Mouse (Mus musculus) megakaryocyte, adult 5-6 weeks (primary cell): ENCODE results near the gene Olfr963. TPM values are rescaled to one million over a fixed set of nuclear protein-coding genes. Genes with fewer than 3 reads are reported as not detected.
"Not testable (repeated sequence)": the region's sequence is repeated elsewhere in the genome, so short reads cannot be mapped to it uniquely, and the experiment has no call there.

Source experiments
- ATAC-seq: 2 replicates; pipeline ENCODE4 v1.8.0; 2016; ENCODE audit warnings: mild to moderate bottlenecking, inconsistent platforms; ENCODE audit not compliant: poor library complexity, severe bottlenecking
- total RNA-seq, 2 experiments: library from RNA; stranded (forward) in 1 of 2; stranded (reverse) in 1 of 2; fragments of 153-499, 151-499 nt in 1 of 2; fragments of 221-1000, 200-1000 nt in 1 of 2; gene quantifications; 2 replicates each; pipeline versions ENCODE4 v1.2.3 to v1.2.4; 2015 to 2017

Gene Olfr963
- not detected in 2 replicates for total RNA-seq (2015)
- not detected in 2 replicates for total RNA-seq (2017)

GRCm38 (mm10) chr9:39666905-39667304, at the start of gene Olfr963:
Gene Olfr963, plus strand, starts transcription at chr9:39667205.
- no peak for ATAC-seq

GRCm38 (mm10) chr9:39621073-39621472, 45.9 kb upstream of the Olfr963 start, which contains the start of gene Olfr960:
Gene Olfr960, plus strand, starts transcription at chr9:39621373.
- ATAC-seq: no peak

GRCm38 (mm10) chr9:39623783-39624182, 43.2 kb upstream of the Olfr963 start:
- peak; percentile 94 for ATAC-seq

GRCm38 (mm10) chr9:39624711-39625110, 42.3 kb upstream of the Olfr963 start:
- ATAC-seq: no peak

GRCm38 (mm10) chr9:39629069-39629468, 37.9 kb upstream of the Olfr963 start:
- peak; percentile 87 for ATAC-seq

GRCm38 (mm10) chr9:39633913-39634594, 33.0 kb upstream of the Olfr963 start:
- ATAC-seq: peak; percentile 75

- ATAC-seq: peak; percentile 58; the same call in 1 of the 2 replicates
Observed at GRCm38 (mm10) chr9:39644785-39645184, 22.2 kb upstream of the Olfr963 start, which contains the start of gene Olfr961. Gene Olfr961, plus strand, starts transcription at chr9:39645085.

GRCm38 (mm10) chr9:39647382-39647781, 19.6 kb upstream of the Olfr963 start:
- ATAC-seq: peak; percentile 93

- no peak for ATAC-seq
Observed at GRCm38 (mm10) chr9:39654756-39655396, 12.1 kb upstream of the Olfr963 start.

- peak; percentile 62; the same call in 1 of the 2 replicates for ATAC-seq
Observed at GRCm38 (mm10) chr9:39669723-39670122, 2.7 kb downstream of the Olfr963 start.

- ATAC-seq: peak; percentile 89
Observed at GRCm38 (mm10) chr9:39674820-39675219, 7.8 kb downstream of the Olfr963 start.

GRCm38 (mm10) chr9:39678557-39678956, 11.6 kb downstream of the Olfr963 start:
- peak; percentile 51 for ATAC-seq

GRCm38 (mm10) chr9:39679280-39679679, 12.3 kb downstream of the Olfr963 start:
- peak; percentile 45 for ATAC-seq

- not testable (repeated sequence) for ATAC-seq
Observed at GRCm38 (mm10) chr9:39701123-39701522, 34.1 kb downstream of the Olfr963 start.

- no peak for ATAC-seq
Observed at GRCm38 (mm10) chr9:39707017-39707416, 40.0 kb downstream of the Olfr963 start, which contains the start of gene Olfr149. Gene Olfr149, minus strand, starts transcription at chr9:39707117.

- no peak for ATAC-seq
Observed at GRCm38 (mm10) chr9:39708958-39709357, 42.0 kb downstream of the Olfr963 start.

- ATAC-seq: no peak
Observed at GRCm38 (mm10) chr9:39711053-39711452, 44.0 kb downstream of the Olfr963 start, which contains the start of gene Olfr965. Gene Olfr965, plus strand, starts transcription at chr9:39711353.

Other genes with a start within 250 kb of the Olfr963 start
- not detected in 2 replicates for gene Olfr952, start 240.1 kb upstream of the Olfr963 start, total RNA-seq (2015)
- gene Olfr952, start 240.1 kb upstream of the Olfr963 start, total RNA-seq (2017): not detected in 2 replicates
- not detected in 2 replicates for gene Olfr954, start 210.5 kb upstream of the Olfr963 start, total RNA-seq (2015)
- gene Olfr954, start 210.5 kb upstream of the Olfr963 start, total RNA-seq (2017): not detected in 2 replicates
- not detected in 2 replicates for gene Olfr955, start 195.3 kb upstream of the Olfr963 start, total RNA-seq (2015)
- not detected in 2 replicates for gene Olfr955, start 195.3 kb upstream of the Olfr963 start, total RNA-seq (2017)
- not detected in 2 replicates for gene Olfr44, start 173.2 kb upstream of the Olfr963 start, total RNA-seq (2015)
- not detected in 2 replicates for gene Olfr44, start 173.2 kb upstream of the Olfr963 start, total RNA-seq (2017)
- not detected in 2 replicates for gene Olfr957, start 151.4 kb upstream of the Olfr963 start, total RNA-seq (2015)
- gene Olfr957, start 151.4 kb upstream of the Olfr963 start, total RNA-seq (2017): not detected in 2 replicates
- not detected in 2 replicates for gene Olfr958, start 113.2 kb upstream of the Olfr963 start, total RNA-seq (2015)
- gene Olfr958, start 113.2 kb upstream of the Olfr963 start, total RNA-seq (2017): not detected in 2 replicates
- gene Olfr959, start 91.6 kb upstream of the Olfr963 start, total RNA-seq (2015): not detected in 2 replicates
- gene Olfr959, start 91.6 kb upstream of the Olfr963 start, total RNA-seq (2017): not detected in 2 replicates
- 0.14 and 0.74 TPM in 2 replicates for gene AW551984, start 62.8 kb upstream of the Olfr963 start, total RNA-seq (2015)
- 0.11 and 0.37 TPM in 2 replicates for gene AW551984, start 62.8 kb upstream of the Olfr963 start, total RNA-seq (2017)
- gene Olfr148, start 56.5 kb upstream of the Olfr963 start, total RNA-seq (2015): not detected in 2 replicates
- gene Olfr148, start 56.5 kb upstream of the Olfr963 start, total RNA-seq (2017): not detected in 2 replicates
- gene Olfr960, start 45.8 kb upstream of the Olfr963 start, total RNA-seq (2015): not detected in 2 replicates
- not detected in 2 replicates for gene Olfr960, start 45.8 kb upstream of the Olfr963 start, total RNA-seq (2017)
- 0.13 TPM in 1 of 2 replicates, not detected in the other for gene Olfr961, start 22.1 kb upstream of the Olfr963 start, total RNA-seq (2015)
- gene Olfr961, start 22.1 kb upstream of the Olfr963 start, total RNA-seq (2017): not detected in 2 replicates
- not detected in 2 replicates for gene Olfr149, start 39.9 kb downstream of the Olfr963 start, total RNA-seq (2015)
- not detected in 2 replicates for gene Olfr149, start 39.9 kb downstream of the Olfr963 start, total RNA-seq (2017)
- gene Olfr965, start 44.1 kb downstream of the Olfr963 start, total RNA-seq (2015): not detected in 2 replicates
- gene Olfr965, start 44.1 kb downstream of the Olfr963 start, total RNA-seq (2017): 1.5 TPM in 1 of 2 replicates, not detected in the other
- gene Olfr150, start 63.8 kb downstream of the Olfr963 start, total RNA-seq (2015): not detected in 2 replicates
- not detected in 2 replicates for gene Olfr150, start 63.8 kb downstream of the Olfr963 start, total RNA-seq (2017)
- gene Olfr967, start 79.0 kb downstream of the Olfr963 start, total RNA-seq (2015): not detected in 2 replicates
- not detected in 2 replicates for gene Olfr967, start 79.0 kb downstream of the Olfr963 start, total RNA-seq (2017)
- not detected in 2 replicates for gene Olfr968, start 116.0 kb downstream of the Olfr963 start, total RNA-seq (2015)
- not detected in 2 replicates for gene Olfr968, start 116.0 kb downstream of the Olfr963 start, total RNA-seq (2017)
- not detected in 2 replicates for gene Olfr969, start 123.7 kb downstream of the Olfr963 start, total RNA-seq (2015)
- not detected in 2 replicates for gene Olfr969, start 123.7 kb downstream of the Olfr963 start, total RNA-seq (2017)
- gene Olfr970, start 141.7 kb downstream of the Olfr963 start, total RNA-seq (2015): not detected in 2 replicates
- not detected in 2 replicates for gene Olfr970, start 141.7 kb downstream of the Olfr963 start, total RNA-seq (2017)
- gene Olfr971, start 169.7 kb downstream of the Olfr963 start, total RNA-seq (2015): not detected in 2 replicates
- gene Olfr971, start 169.7 kb downstream of the Olfr963 start, total RNA-seq (2017): not detected in 2 replicates
- not detected in 2 replicates for gene Olfr972, start 199.2 kb downstream of the Olfr963 start, total RNA-seq (2015)
- gene Olfr972, start 199.2 kb downstream of the Olfr963 start, total RNA-seq (2017): not detected in 2 replicates
- not detected in 2 replicates for gene Olfr229, start 240.1 kb downstream of the Olfr963 start, total RNA-seq (2015)
- not detected in 2 replicates for gene Olfr229, start 240.1 kb downstream of the Olfr963 start, total RNA-seq (2017)